Mouse (Mus musculus) embryonic facial prominence, embryonic 14.5 days (tissue): ENCODE measurements around the gene Bmpr1a. TPM values are rescaled to one million over a fixed set of nuclear protein-coding genes. Genes with fewer than 3 reads are reported as not detected.
A peak's percentile ranks its signal among the peaks of the same experiment; 100 is the strongest.

Experiments used
- ATAC-seq: fragments of 200-750 bp; cut with Nextera tagmentation; 2 replicates; pipeline ENCODE4 v1.8.0; 2017; ENCODE audit warnings: low read depth, moderate number of reproducible peaks, moderate TSS enrichment
- DNase-seq: peaks from one replicate; pipeline ENCODE4 v3.0.0-alpha.2; 2015; ENCODE audit warnings: low spot score
- H3K27ac ChIP-seq: fragments of 300-500 bp; sonication (generic); replicated peaks from 2 replicates; pipeline ENCODE4 v1.5.1; 2014; ENCODE audit warnings: low read depth, mild to moderate bottlenecking, low read length, moderate library complexity
- H3K27me3 ChIP-seq: fragments of 300-500 bp; sonication (generic); replicated peaks from 2 replicates; pipeline ENCODE4 v1.6.1; 2014; ENCODE audit warnings: low read length; ENCODE audit not compliant: control insufficient read depth, insufficient read depth
- H3K36me3 ChIP-seq: fragments of 300-500 bp; sonication (generic); 2 replicates; pipeline ENCODE4 v1.6.1; 2014; ENCODE audit warnings: low read length, mixed read lengths; ENCODE audit not compliant: control insufficient read depth, insufficient read depth
- H3K4me1 ChIP-seq: fragments of 300-500 bp; sonication (generic); 2 replicates; pipeline ENCODE4 v1.6.1; 2014; ENCODE audit warnings: antibody characterized with exemption, low read length; ENCODE audit not compliant: control insufficient read depth, insufficient read depth
- H3K4me2 ChIP-seq: fragments of 300-500 bp; sonication (generic); 2 replicates; pipeline ENCODE4 v1.6.1; 2014; ENCODE audit warnings: low read depth, mild to moderate bottlenecking, low read length, moderate library complexity, mixed read lengths
- H3K4me3 ChIP-seq: fragments of 300-500 bp; sonication (generic); 2 replicates; pipeline ENCODE4 v1.5.1; 2014; ENCODE audit warnings: low read depth, mild to moderate bottlenecking, low read length
- H3K9ac ChIP-seq: fragments of 300-500 bp; sonication (generic); 2 replicates; pipeline ENCODE4 v1.6.1; 2014; ENCODE audit warnings: low read depth, mild to moderate bottlenecking, low read length, moderate library complexity, mixed read lengths
- H3K9me3 ChIP-seq: fragments of 300-500 bp; sonication (generic); 2 replicates; pipeline ENCODE4 v1.6.1; 2016; ENCODE audit warnings: low read length; ENCODE audit not compliant: control insufficient read depth
- WGBS: fragments of 180-500 bp; shearing (Covaris S2); extraction: QIAGEN DNeasy Blood & Tissue Kit; methylation state at CpG from one replicate; pipeline ENCODE4 v1.1.7; 2014; 5-methylcytosine and 5-hydroxymethylcytosine counted together
- polyA plus RNA-seq: library from polyadenylated mRNA; unstranded; fragments of >200 nt; fragmentation: Nextera tagmentation; extraction: Ambion mirVana; gene quantifications from 2 replicates; pipeline ENCODE4 v1.2.1, GENCODE M21; 2014

The Bmpr1a gene
- polyA plus RNA-seq, 1 experiment from 2014 or later = 65.0 TPM

DNA sequence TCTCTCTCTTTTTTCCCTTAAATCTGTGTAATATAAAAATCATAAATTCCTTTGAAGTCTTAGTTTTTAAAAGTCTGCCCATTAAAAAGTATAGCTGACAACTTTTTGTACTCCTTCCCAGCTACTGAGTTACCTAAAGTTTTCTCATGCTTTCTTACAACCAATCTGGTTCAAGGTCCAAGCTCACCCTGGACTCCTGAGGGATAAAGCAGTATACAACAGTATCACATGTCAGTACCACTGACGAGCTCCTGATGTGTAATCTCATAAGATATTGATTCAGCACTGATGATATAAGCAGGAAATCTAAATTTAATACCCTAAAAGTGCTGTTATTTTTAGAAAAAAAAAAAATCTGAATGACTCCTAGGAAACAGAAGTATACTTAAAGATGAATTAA lies 12.2 kb downstream of the Bmpr1a start:
- no peak overlapping the region for H3K27ac ChIP-seq
- no peak overlapping the region for H3K4me2 ChIP-seq
- no peaks in the 10 kb centered on the region for H3K9me3 ChIP-seq
- peaks cover 18% of the 10 kb centered on the region for H3K4me1 ChIP-seq
- no peaks in the 10 kb centered on the region for H3K27me3 ChIP-seq
- H3K9ac ChIP-seq = no peak overlapping the region
- no peak for ATAC-seq
- 29% methylated on average over 1 of the region's 1 CpGs for WGBS
- no peak for DNase-seq
- H3K36me3 ChIP-seq = no peaks in the 10 kb centered on the region
- H3K4me3 ChIP-seq = no peak overlapping the region

DNA sequence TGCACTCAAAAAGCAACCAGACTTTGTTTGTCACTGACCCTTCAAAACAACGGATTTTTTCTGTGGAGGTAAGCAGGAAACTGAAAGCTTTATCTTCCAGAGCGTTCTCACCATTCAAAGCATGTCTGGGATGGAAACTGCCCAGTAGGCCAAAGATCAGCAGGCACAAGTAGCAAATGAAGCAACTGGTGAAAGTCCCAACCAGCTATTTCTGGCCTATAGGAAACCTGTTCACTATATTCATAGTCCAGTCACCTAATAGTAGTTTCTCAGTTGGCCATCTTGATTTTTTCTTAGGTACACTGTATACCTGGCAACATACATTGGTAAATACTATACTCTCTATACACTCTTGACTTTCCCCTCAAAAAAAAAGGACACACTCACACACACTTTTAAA lies 13.2 kb downstream of the Bmpr1a start:
- no peaks in the 10 kb centered on the region for H3K36me3 ChIP-seq
- WGBS = 77% methylated on average over 2 of the region's 2 CpGs
- no peak overlapping the region for H3K4me3 ChIP-seq
- H3K27ac ChIP-seq = no peak overlapping the region
- ATAC-seq (no peak), DNase-seq (no peak)
- H3K27me3 ChIP-seq = no peaks in the 10 kb centered on the region
- peaks cover 16% of the 10 kb centered on the region for H3K4me1 ChIP-seq
- no peaks in the 10 kb centered on the region for H3K9me3 ChIP-seq
- H3K4me2 ChIP-seq = no peak overlapping the region
- H3K9ac ChIP-seq = no peak overlapping the region

DNA sequence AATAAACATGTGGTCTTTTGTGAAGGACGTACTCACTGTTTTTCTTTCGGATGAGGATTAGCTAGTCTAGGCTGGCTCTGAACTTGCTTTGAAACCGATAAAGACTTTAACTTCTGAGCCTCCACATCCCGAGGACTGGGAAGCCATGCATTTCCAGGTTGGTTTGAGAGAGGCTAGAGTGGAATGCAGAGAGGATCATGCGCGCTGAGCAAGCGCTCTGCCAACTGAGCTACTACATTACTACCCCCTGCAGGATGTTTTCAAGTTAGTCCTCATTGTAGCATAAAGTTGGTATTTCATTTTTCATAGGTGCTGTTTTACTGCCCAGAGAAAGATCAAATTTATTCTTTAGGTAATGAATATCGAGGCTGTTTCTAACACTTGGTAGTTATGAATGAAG lies 17.0 kb downstream of the Bmpr1a start:
- Histone ChIP-seq H3K27ac (no peak overlapping the region), H3K27me3 (no peaks in the 10 kb centered on the region), H3K36me3 (no peaks in the 10 kb centered on the region), H3K4me1 (peaks cover 16% of the 10 kb centered on the region), H3K9ac (no peak overlapping the region), H3K4me3 (no peak overlapping the region), H3K9me3 (no peaks in the 10 kb centered on the region), H3K4me2 (no peak overlapping the region)
- DNase-seq = no peak
- no peak for ATAC-seq
- 49% methylated on average over 8 of the region's 8 CpGs for WGBS

DNA sequence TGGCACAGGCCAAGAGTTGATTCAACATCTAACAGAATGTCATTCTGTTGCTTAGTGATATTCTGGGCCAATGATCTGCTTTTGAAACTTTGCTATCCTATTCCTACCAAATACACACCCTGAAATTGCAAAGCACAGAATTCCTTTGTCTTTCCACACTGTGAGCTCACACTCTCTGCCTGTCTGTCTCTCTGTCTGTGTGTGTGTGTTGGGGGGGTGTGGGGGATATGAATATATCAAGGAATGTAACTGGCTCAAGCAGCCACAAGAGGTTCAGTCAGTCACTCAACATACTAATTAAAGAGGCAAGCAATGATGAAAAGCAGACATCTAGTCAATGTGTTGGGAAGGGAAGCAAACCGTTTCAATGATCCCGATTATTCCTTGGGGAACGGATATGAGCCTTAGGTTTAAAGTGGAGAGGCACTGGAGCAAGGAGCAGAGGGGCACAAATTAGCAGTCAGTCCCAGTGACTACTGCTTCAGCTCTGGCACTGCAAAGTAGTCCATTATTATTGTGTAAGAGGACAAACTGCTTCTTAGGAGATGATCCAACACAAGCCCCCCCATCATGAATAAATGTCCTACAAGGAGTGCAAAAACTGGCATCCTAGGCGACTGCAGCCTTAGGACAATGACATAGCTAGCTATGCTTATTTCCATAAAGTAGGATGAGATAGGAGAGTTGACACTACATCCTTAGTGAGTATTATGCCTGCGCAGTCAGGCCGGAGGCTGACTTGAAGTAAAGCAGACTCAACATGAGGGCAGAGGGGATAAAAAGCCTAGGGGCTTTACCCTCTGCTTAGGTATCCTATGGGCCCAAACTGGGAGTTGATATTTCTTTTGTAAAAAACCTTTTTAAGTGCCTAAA lies 19.4 kb downstream of the Bmpr1a start:
- ATAC-seq (no peak), DNase-seq (no peak)
- H3K4me2 ChIP-seq = no peak overlapping the region
- H3K9me3 ChIP-seq = no peaks in the 10 kb centered on the region
- no peak overlapping the region for H3K9ac ChIP-seq
- no peaks in the 10 kb centered on the region for H3K36me3 ChIP-seq
- H3K4me3 ChIP-seq = no peak overlapping the region
- H3K4me1 ChIP-seq = 0 out of 2 replicates have a peak, but pooled peaks cover 5% of the 10 kb centered on the region
- no peaks in the 10 kb centered on the region for H3K27me3 ChIP-seq
- WGBS = 51% methylated on average over 6 of the region's 6 CpGs
- H3K27ac ChIP-seq = 0 out of 2 replicates have a peak overlapping the region, but pooled peaks have one; percentile 16

DNA sequence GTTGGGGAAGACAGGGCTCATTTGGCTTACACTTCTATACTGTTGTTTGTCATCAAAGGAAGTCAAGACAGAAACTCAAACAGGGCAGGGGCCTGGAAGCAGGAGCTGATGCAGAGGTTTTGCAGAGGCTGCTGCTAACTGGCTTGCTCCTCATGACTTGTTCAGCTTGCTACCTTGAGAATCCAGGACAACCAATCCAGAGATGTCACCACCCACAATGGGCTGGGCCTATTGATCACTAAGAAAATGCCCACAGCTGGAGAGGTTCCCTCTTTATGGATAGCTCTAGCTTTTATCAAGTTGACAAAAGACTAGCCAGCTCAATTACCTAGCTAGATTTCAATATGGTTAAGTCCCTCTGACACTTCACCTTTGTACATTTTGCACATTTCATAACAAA lies 31.6 kb downstream of the Bmpr1a start:
- DNase-seq (no peak), ATAC-seq (no peak)
- Histone ChIP-seq H3K4me3 (no peak overlapping the region), H3K4me2 (no peak overlapping the region), H3K4me1 (peaks cover 14% of the 10 kb centered on the region), H3K27me3 (no peaks in the 10 kb centered on the region), H3K36me3 (no peaks in the 10 kb centered on the region), H3K27ac (no peak overlapping the region), H3K9me3 (no peaks in the 10 kb centered on the region), H3K9ac (no peak overlapping the region)

DNA sequence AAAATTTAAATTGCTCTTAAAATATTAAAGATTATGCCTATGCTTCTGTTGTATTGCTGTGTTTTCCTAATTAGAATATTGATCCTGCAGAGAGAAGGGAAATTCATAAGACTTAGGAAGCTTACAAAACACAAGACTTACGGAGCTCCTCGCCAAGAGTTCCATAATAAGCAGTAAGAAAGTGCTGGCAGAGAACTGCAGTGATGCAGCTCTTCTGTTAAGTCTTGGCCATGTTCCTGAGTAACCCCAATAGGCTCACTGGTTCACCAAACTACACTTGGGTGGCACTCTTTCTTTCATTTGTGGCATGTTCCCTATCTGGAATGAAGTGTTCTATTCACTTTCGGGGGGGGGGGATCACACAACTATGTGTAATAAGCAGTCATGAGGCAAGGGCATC lies 36.9 kb downstream of the Bmpr1a start:
- 54% methylated on average over 3 of the region's 3 CpGs for WGBS
- H3K4me3 ChIP-seq = no peak overlapping the region
- DNase-seq = peak; percentile 70

DNA sequence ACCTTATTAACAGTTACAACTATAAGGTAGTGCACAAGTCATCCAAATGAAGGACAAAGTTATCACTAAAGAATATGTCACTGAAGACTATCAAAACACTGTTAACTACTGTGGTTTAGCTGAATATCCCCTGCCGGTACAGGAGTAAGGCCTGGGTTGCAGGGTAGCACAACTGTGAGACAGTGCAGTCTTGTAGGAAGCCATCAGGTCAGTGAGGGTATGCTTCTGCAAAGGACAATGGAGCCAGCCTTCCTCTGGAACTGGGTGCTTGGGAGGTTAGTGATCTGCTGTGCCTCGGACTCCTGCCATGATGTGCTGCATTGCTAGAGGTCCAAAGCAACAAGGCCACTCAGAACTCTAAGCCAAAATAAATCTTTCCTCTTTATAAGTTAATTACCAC lies 43.8 kb downstream of the Bmpr1a start:
- ATAC-seq = no peak

More for the DNA sequence above, 36.9 kb downstream of the Bmpr1a start:
- Histone ChIP-seq H3K9ac (no peak overlapping the region), H3K27ac (no peak overlapping the region), H3K27me3 (no peaks in the 10 kb centered on the region), H3K9me3 (no peaks in the 10 kb centered on the region), H3K4me1 (peaks cover 11% of the 10 kb centered on the region), H3K4me2 (no peak overlapping the region), H3K36me3 (no peaks in the 10 kb centered on the region)
- no peak for ATAC-seq

DNA sequence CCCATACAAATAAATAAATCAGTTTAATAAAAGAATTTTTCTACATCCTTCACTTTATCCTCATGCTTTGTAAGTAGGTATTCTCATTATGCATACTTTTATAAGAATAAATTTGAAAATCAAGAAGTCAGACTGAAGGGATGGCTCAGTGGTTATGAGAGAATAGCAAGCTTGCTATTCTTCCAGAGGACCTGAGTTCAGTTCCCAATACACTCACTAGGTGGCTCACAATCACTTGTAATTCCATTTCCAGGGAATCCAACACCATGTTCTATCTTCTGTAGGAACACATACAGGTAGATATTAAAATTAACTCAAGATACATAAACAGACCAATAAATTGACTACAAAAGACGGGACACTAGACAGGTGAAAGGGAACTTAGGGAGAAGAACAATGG lies 44.3 kb downstream of the Bmpr1a start:
- H3K27ac ChIP-seq = no peak overlapping the region
- ATAC-seq (no peak), DNase-seq (peak; percentile 61)
- 65% methylated on average over 1 of the region's 1 CpGs for WGBS
- no peak overlapping the region for H3K4me2 ChIP-seq
- H3K9me3 ChIP-seq = no peaks in the 10 kb centered on the region
- H3K4me3 ChIP-seq = no peak overlapping the region
- H3K4me1 ChIP-seq = peaks cover 6% of the 10 kb centered on the region; the same call in 1 of the 2 replicates
- H3K9ac ChIP-seq = no peak overlapping the region
- H3K27me3 ChIP-seq = no peaks in the 10 kb centered on the region
- H3K36me3 ChIP-seq = peaks cover 26% of the 10 kb centered on the region; the same call in 1 of the 2 replicates

More for the DNA sequence above, 43.8 kb downstream of the Bmpr1a start:
- DNase-seq = no peak
- H3K9ac ChIP-seq = no peak overlapping the region
- no peak overlapping the region for H3K4me2 ChIP-seq
- WGBS = 86% methylated on average over 2 of the region's 2 CpGs
- H3K27me3 ChIP-seq = no peaks in the 10 kb centered on the region
- no peak overlapping the region for H3K4me3 ChIP-seq
- H3K4me1 ChIP-seq = 0 out of 2 replicates have a peak, but pooled peaks cover under 1% of the 10 kb centered on the region
- H3K9me3 ChIP-seq = no peaks in the 10 kb centered on the region
- H3K27ac ChIP-seq = no peak overlapping the region
- H3K36me3 ChIP-seq = peaks cover 26% of the 10 kb centered on the region; the same call in 1 of the 2 replicates

DNA sequence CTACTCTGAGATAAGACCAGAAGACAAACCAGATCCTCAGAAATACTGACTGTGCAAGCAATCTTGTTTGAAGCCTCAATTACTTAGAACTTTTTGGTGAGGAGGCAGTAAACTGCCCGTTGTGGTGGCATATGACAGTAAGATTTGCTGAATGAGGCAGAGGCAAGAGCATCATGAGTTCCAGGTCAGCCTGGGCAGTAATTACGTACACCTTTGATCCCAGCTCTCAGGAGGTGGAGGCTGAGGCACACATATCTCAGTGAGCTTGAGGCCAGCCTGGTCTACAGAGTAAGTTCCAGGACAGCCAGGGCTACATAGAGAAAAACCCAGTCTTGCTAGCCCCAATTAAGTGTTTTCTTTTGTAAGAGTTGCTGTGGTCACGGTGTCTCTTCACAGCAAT lies 48.9 kb downstream of the Bmpr1a start:
- 65% methylated on average over 3 of the region's 3 CpGs for WGBS
- ATAC-seq = no peak
- no peaks in the 10 kb centered on the region for H3K27me3 ChIP-seq
- H3K4me3 ChIP-seq = no peak overlapping the region
- peaks cover 13% of the 10 kb centered on the region; the same call in 1 of the 2 replicates for H3K4me1 ChIP-seq
- H3K9ac ChIP-seq = no peak overlapping the region
- no peaks in the 10 kb centered on the region for H3K9me3 ChIP-seq
- no peak overlapping the region for H3K4me2 ChIP-seq
- H3K27ac ChIP-seq = peak overlapping the region; percentile 78
- peaks cover 27% of the 10 kb centered on the region; the same call in 1 of the 2 replicates for H3K36me3 ChIP-seq
- no peak for DNase-seq
